Mouse (Mus musculus): ENCODE measurements around the gene Oaf. TPM values are rescaled to one million over a fixed set of nuclear protein-coding genes. Genes with fewer than 3 reads are reported as not detected.

Oaf gene
- polyA plus RNA-seq (2015; fragmentation: Nextera tagmentation; extraction: Ambion mirVana), result 81.8 and 86.1 TPM in 2 replicates

DNA sequence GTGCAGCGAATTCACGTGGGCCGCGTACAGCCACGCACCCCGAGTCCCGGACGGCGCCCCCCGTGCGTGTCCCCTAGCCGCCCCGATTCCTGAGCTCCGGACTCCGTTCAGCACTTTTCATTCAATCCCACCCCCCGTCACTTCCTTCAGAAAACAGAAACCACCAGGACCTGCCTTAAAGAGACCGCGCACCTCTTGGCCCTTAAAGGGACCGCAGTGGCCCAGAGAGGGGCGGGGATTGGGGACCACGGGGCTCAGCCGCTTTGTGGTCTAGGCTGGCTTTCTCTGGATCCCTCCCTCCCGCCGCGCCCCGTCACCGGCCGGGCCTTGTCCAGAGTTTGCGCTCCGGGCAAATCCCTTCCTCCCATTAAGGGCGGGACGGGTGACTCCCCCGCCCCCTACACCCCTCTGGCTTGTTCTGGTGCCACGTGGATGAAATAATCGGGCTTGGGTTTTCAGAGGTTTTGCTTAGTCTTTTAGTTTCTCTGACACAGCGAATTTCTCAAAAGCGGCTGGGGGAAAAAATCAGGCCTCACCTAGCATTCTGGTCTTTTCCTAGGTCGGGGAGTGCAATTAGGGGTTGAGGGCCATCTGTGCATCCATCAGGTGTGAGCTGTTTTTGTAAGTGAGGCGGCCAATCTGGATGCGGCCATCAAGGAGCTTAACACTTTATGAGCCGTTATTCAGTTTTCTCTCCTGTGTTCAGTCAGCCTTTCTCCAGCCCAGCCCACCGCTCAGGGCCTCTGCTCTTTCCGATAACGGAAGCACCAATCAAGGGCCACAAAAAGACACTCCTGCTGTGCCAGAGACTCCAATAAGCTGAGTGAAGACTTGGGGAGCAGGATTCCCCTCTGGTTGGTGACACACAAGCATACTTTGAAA is at the start of gene Oaf:
Gene Oaf (minus strand): TSS at position 200 of the 882 bp plus-strand sequence.
- Histone ChIP-seq H3K27ac (peak within 1 kb of the TSS; percentile 96), H3K4me1 (peaks cover 60% of the 10 kb centered on the region), H3K9me3 (no peaks in the 10 kb centered on the region), H3K27me3 (no peaks in the 10 kb centered on the region), H3K4me3 (peak within 1 kb of the TSS; percentile 98), H3K36me3 (peaks cover 17% of the 10 kb centered on the region), H3K4me2 (peak within 1 kb of the TSS; percentile 88), H3K9ac (peak within 1 kb of the TSS; percentile 91)
- ATAC-seq (ENCODE audit: insufficient number of reproducible peaks, insufficient read depth, low FRiP score, low TSS enrichment, low read depth), result peak; percentile 84
- 1% methylated on average over 44 of the region's 44 CpGs for WGBS

DNA sequence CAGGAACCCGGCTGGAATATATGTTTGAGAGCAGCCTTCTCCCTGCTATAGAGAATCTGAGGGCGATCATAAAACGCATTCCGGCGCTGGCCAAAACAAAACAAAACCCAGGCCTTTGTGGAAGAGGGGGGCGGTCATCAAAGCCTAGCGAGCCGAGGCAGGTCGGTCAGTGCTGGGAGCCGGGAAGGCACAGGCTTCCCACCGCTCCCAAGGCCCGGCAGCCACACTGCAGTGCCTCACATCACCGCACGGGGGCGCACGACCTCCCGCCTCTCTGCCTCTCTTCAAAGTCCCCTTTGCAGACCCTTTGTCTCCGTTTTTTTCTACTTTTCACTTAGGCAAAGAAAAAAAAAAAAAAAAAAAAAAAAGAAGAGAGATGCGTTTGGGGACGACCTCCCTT is 47.2 kb upstream of the Oaf start:
- no peaks in the 10 kb centered on the region for H3K36me3 ChIP-seq
- H3K4me1 ChIP-seq, result peaks cover 13% of the 10 kb centered on the region
- H3K4me2 ChIP-seq, result peak overlapping the region; percentile 50
- ATAC-seq (ENCODE audit: insufficient number of reproducible peaks, insufficient read depth, low FRiP score, low TSS enrichment, low read depth), result no peak
- peak overlapping the region; percentile 64 for H3K9ac ChIP-seq
- no peaks in the 10 kb centered on the region for H3K9me3 ChIP-seq
- H3K27me3 ChIP-seq, result 0 out of 2 replicates have a peak, but pooled peaks cover 3% of the 10 kb centered on the region
- H3K27ac ChIP-seq, result no peak overlapping the region
- peak overlapping the region; percentile 22; the same call in 1 of the 2 replicates for H3K4me3 ChIP-seq
- 2% methylated on average over 20 of the region's 20 CpGs for WGBS

DNA sequence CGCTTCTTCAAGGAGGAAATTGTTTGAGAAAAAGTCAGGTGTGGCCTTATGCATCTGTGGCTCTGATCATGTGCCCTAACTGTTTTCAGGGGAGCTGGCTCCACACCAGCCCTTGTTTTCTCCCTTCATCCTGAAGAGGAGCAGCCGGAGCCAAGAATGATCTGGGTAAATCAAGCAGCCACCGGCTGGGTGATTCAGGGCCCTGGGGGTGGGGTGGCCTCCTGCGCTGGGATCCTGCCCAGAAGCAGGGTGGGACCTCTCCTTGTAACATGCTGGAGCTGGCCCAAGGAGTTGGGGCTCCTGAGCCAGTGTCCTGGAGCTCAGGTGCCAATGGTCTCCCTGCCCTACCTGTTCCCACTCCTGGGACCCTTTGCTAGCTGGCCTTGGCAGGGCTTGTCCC is 45.6 kb upstream of the Oaf start:
- no peaks in the 10 kb centered on the region for H3K36me3 ChIP-seq
- 82% methylated on average over 4 of the region's 4 CpGs for WGBS
- no peaks in the 10 kb centered on the region for H3K9me3 ChIP-seq
- H3K4me1 ChIP-seq, result peaks cover 13% of the 10 kb centered on the region
- no peak overlapping the region for H3K4me3 ChIP-seq
- H3K27ac ChIP-seq, result no peak overlapping the region
- H3K4me2 ChIP-seq, result no peak overlapping the region
- H3K27me3 ChIP-seq, result 0 out of 2 replicates have a peak, but pooled peaks cover 3% of the 10 kb centered on the region
- H3K9ac ChIP-seq, result no peak overlapping the region
- no peak for ATAC-seq (ENCODE audit: insufficient number of reproducible peaks, insufficient read depth, low FRiP score, low TSS enrichment, low read depth)

DNA sequence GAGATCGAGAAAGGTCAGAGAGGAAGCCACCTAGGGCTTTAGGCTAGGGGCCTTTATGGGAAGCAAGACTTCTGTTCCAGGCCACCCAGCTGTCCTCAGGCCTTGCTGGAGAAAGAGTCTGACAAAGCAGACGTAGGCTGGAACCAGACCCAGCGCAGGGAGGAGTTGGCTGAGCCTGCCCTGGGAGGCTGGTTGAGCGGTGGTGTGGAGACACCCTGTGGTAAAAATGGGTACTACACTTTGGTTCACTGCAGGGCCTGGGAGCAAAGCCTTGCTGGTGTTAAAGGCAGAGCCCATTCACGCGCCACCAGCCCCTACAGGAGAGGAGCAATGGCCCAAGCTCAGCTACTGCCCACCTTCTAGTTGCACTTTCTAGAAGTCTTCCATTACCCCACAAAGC is 44.6 kb upstream of the Oaf start:
- 3% methylated on average over 6 of the region's 6 CpGs for WGBS
- peaks cover 13% of the 10 kb centered on the region for H3K4me1 ChIP-seq
- H3K27me3 ChIP-seq, result 0 out of 2 replicates have a peak, but pooled peaks cover 3% of the 10 kb centered on the region
- H3K36me3 ChIP-seq, result no peaks in the 10 kb centered on the region
- no peak overlapping the region for H3K9ac ChIP-seq
- no peak overlapping the region for H3K27ac ChIP-seq
- H3K4me3 ChIP-seq, result no peak overlapping the region
- H3K9me3 ChIP-seq, result no peaks in the 10 kb centered on the region
- H3K4me2 ChIP-seq, result no peak overlapping the region
- peak; percentile 86 for ATAC-seq (ENCODE audit: insufficient number of reproducible peaks, insufficient read depth, low FRiP score, low TSS enrichment, low read depth)

DNA sequence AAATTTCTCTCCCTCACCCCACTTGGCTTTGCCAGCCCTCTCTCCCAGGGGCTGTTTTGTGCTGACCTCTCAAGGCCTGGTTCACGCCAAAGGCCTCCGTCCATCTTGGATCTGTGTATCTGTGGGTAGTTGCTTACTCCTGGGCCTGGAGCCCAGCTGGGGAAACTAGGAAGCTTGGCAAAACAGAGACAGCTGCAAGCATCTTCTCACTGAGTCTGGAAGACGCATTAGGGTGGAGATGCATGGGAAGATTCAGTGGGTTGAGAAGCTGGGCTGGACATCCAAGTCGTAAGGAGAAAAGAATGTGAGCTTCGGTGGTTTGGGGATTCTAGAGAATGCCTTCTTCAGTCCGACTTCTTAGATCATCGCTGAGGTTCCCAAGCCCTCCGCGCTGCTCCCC is 34.0 kb upstream of the Oaf start:
- Histone ChIP-seq H3K4me1 (peaks cover 18% of the 10 kb centered on the region), H3K9me3 (no peaks in the 10 kb centered on the region), H3K9ac (no peak overlapping the region), H3K4me3 (no peak overlapping the region), H3K27ac (no peak overlapping the region), H3K36me3 (no peaks in the 10 kb centered on the region), H3K27me3 (peaks cover 36% of the 10 kb centered on the region), H3K4me2 (no peak overlapping the region)
- ATAC-seq (ENCODE audit: insufficient number of reproducible peaks, insufficient read depth, low FRiP score, low TSS enrichment, low read depth), result no peak
- 76% methylated on average over 9 of the region's 9 CpGs for WGBS

DNA sequence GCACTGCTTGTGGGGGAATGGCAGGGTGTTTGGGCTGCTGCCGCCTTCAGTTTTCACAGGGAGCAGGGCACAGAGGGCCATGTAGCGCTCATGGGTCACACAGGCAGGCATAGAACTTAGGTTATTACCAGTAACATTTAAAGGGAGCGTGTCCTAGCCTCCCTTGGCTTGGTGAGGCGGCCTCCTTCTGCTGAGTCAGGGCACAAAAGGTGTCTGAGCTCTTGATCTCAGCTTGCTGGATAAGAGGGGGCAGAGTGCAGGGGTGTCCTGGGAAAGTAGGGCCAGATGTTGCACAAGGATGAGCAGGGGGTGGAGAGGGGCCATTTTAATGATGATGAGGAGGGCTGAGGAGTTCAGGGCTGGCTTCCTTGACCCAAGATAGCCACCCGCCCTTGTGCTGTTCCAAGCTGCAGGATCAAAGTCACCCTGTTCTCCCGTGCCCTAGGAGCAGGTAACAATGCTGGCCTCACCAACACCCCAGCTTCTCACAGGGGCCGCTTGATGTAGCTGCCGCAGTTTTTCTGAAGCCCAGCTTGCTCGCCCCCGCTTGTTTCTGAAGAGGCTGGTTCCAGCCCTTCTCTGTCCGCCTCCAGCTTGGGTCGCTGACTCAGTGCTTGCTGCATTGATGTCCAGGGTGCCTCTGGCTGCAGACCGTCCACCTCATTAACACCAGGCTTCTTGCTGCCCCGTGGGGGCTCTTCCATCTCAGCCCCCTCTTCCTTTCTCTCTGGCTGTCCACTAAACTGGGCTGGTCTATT is 32.2 kb upstream of the Oaf start:
- ATAC-seq (ENCODE audit: insufficient number of reproducible peaks, insufficient read depth, low FRiP score, low TSS enrichment, low read depth), result no peak
- Histone ChIP-seq H3K4me1 (peaks cover 18% of the 10 kb centered on the region), H3K27ac (no peak overlapping the region), H3K9me3 (no peaks in the 10 kb centered on the region), H3K36me3 (no peaks in the 10 kb centered on the region), H3K4me3 (no peak overlapping the region), H3K9ac (no peak overlapping the region), H3K4me2 (no peak overlapping the region), H3K27me3 (peaks cover 36% of the 10 kb centered on the region)
- 63% methylated on average over 14 of the region's 14 CpGs for WGBS

DNA sequence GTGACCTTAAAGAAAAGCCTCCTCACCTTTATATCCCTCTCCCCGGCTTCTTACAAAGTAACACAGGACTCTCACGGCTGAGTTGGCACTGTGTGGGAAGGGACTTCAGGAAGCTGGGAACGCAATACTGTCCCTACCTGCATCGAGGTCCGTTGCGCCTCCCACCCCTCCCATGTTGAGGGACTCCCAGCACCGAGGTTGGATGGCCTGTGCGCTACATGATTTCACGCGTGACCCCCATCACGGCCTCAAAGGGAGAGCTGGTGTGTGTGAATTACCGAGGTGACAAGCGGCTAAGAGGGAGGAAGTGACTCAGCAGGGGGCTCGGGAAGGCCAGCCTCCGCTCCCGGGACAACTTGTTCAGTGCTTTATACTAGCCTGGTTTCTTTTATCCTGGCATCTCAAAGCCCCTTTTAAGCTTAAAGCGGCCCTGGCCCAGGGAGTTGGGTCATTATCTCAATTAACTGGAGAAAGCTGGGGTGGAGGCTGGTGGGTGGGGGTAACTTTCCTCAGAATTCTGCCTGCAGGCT is 31.1 kb upstream of the Oaf start:
- WGBS, result 9% methylated on average over 17 of the region's 17 CpGs
- no peak overlapping the region for H3K27ac ChIP-seq
- ATAC-seq (ENCODE audit: insufficient number of reproducible peaks, insufficient read depth, low FRiP score, low TSS enrichment, low read depth), result no peak

DNA sequence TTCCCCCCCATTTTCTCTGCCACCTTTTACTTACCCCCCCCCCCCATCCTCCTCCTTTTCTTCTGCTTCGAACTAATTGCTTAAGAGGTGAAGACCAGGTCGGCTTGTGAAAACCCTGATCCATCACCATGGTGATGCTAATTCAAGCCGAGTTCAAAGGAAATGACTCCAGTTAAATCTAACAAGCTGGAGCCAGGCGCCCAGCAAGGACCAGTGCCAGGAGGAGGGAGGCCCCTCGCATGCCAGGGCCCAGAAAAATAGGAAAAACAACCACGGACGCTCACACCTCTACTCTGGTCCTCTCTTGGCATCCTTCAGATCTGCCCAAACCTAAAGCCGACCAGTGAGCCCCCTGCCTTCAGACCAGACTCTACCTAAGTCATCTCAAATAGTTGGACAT is 29.5 kb upstream of the Oaf start:
- Histone ChIP-seq H3K4me2 (no peak overlapping the region), H3K4me3 (no peak overlapping the region), H3K9ac (no peak overlapping the region), H3K27me3 (peaks cover 36% of the 10 kb centered on the region), H3K4me1 (peaks cover 27% of the 10 kb centered on the region), H3K9me3 (no peaks in the 10 kb centered on the region), H3K27ac (no peak overlapping the region), H3K36me3 (no peaks in the 10 kb centered on the region)
- no peak for ATAC-seq (ENCODE audit: insufficient number of reproducible peaks, insufficient read depth, low FRiP score, low TSS enrichment, low read depth)
- whole genome bisulfite sequencing, result 18% methylated on average over 8 of the region's 8 CpGs

More for the DNA sequence above, 31.1 kb upstream of the Oaf start:
- Histone ChIP-seq H3K36me3 (no peaks in the 10 kb centered on the region), H3K27me3 (peaks cover 36% of the 10 kb centered on the region), H3K4me3 (peak overlapping the region; percentile 10; the same call in 1 of the 2 replicates), H3K9me3 (no peaks in the 10 kb centered on the region), H3K4me2 (peak overlapping the region; percentile 48), H3K9ac (0 out of 2 replicates have a peak overlapping the region, but pooled peaks have one; percentile 36), H3K4me1 (peaks cover 18% of the 10 kb centered on the region)

DNA sequence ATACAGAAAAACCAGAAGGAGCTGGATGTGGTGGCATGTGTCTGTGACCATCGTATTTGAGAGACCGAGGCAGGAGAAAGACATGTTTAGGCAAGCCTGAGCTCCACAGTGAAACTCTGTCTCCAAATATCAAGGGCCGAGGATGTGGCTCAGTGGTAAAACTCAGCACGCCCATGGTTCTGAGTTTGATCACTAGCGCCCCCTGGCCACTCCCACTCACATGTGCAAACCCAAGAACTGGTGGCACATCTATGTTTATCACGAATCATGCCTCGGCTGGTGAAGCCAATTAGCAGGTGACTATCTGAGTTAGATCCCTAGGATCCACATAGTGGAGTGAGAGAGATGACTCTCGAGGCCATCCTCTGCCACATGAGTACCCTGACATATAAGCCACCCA is 27.6 kb upstream of the Oaf start:
- Histone ChIP-seq H3K27ac (no peak overlapping the region), H3K27me3 (peaks cover 31% of the 10 kb centered on the region), H3K9me3 (no peaks in the 10 kb centered on the region), H3K9ac (no peak overlapping the region), H3K36me3 (no peaks in the 10 kb centered on the region), H3K4me2 (no peak overlapping the region), H3K4me1 (peaks cover 41% of the 10 kb centered on the region), H3K4me3 (no peak overlapping the region)
- no peak for ATAC-seq (ENCODE audit: insufficient number of reproducible peaks, insufficient read depth, low FRiP score, low TSS enrichment, low read depth)
- 65% methylated on average over 8 of the region's 8 CpGs for WGBS

DNA sequence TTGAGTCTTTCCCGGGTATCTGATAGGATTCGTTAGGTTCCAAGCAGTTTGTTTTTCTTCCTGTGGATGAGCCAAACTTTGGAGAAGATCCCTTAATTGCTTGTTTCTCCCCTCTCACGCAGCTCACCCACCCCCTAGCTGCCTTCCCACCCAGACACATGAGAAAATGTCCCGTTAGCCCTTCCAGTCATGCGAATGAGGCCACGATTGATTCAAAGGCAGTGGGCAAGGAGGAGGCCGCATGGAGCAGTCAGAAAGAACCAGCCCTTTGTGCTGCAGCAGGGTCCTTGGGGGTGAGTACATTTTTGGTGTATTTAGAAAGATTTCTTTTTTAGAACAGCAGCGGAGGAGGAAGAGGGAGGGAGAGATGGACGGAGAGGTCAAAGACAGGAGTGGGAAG is 25.5 kb upstream of the Oaf start:
- peaks cover 49% of the 10 kb centered on the region for H3K4me1 ChIP-seq
- no peak for ATAC-seq (ENCODE audit: insufficient number of reproducible peaks, insufficient read depth, low FRiP score, low TSS enrichment, low read depth)
- no peak overlapping the region for H3K4me3 ChIP-seq
- 40% methylated on average over 9 of the region's 9 CpGs for WGBS
- H3K27ac ChIP-seq, result peak overlapping the region; percentile 68
- H3K36me3 ChIP-seq, result no peaks in the 10 kb centered on the region
- H3K27me3 ChIP-seq, result peaks cover 9% of the 10 kb centered on the region
- no peak overlapping the region for H3K9ac ChIP-seq
- H3K9me3 ChIP-seq, result no peaks in the 10 kb centered on the region
- no peak overlapping the region for H3K4me2 ChIP-seq

DNA sequence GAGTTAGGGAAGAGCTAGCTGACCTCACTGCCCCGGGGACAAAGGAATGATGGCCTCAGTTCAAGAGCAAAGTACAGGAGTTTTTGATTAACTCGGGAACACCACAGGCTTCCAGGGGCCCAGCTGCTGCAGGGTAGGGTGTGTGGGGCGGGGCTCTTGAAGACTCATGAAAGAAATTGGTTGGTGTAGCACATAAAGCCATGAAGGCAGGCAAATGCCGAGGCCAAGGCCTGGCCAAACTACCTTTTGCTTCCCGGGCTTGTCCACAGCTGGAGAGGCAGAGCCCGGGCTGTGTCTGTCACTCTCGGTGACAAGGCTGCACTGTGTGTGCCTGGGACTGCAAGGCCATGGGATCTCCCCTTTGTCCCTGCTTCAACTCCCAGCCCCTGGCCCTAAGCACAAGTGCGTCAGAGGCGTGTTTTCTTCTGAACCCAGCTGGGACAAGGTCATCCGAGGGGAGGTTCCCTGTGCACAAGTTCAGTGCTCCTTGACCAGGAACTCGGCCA is 24.3 kb upstream of the Oaf start:
- Histone ChIP-seq H3K27ac (peak overlapping the region; percentile 98), H3K27me3 (no peaks in the 10 kb centered on the region), H3K4me2 (no peak overlapping the region), H3K9ac (0 out of 2 replicates have a peak overlapping the region, but pooled peaks have one; percentile 17), H3K36me3 (no peaks in the 10 kb centered on the region), H3K4me1 (peaks cover 57% of the 10 kb centered on the region), H3K9me3 (no peaks in the 10 kb centered on the region), H3K4me3 (no peak overlapping the region)
- 18% methylated on average over 11 of the region's 11 CpGs for WGBS
- ATAC-seq (ENCODE audit: insufficient number of reproducible peaks, insufficient read depth, low FRiP score, low TSS enrichment, low read depth), result no peak
